Comparison of ENCODE assay signal across 8 mouse cellular contexts in genomic region chr15:31601646-31602374, GRCm38 (mm10). TPM values are rescaled to one million over a fixed set of nuclear protein-coding genes. Genes with fewer than 3 reads are reported as not detected.
A peak's percentile ranks its signal among the peaks of the same experiment; 100 is the strongest.
DNase-seq lines count a peak whose midpoint lies in the region; ATAC-seq and TF ChIP-seq lines count a peak whose summit lies in the region.

Cct5 (minus strand) TSS chr15:31601804.
Fam173b (plus strand) TSS chr15:31601852.

- DNase-seq in G1E (ENCODE audit: low spot score): peak; percentile 94
- DNase-seq in cerebellum, adult 18-20 months: peak; percentile 89 to 98
- DNase-seq in heart, postnatal 36 days: peak; percentile 99 to 100
- DNase-seq in layer of hippocampus, adult 2 months (ENCODE audit: low spot score in 2 of 2): peak; percentile 95 to 99
- peak; percentile 100 for DNase-seq in lung, embryonic 14.5 days
- peak; percentile 99 for DNase-seq in thymus, adult 2 months

- peak within 1 kb of the TSS; percentile 98 for H3K4me2 ChIP-seq in forebrain, embryonic 16.5 days (ENCODE audit: low read length)
- peak within 1 kb of the TSS; percentile 96 for H3K4me2 ChIP-seq in lung, embryonic 14.5 days

- under 1% methylated on average over 63 of the region's 63 CpGs for WGBS in forebrain, embryonic 16.5 days
- under 1% methylated on average over 63 of the region's 63 CpGs for WGBS in lung, embryonic 14.5 days
- under 1% methylated on average over 63 of the region's 63 CpGs for WGBS in olfactory bulb, adult 2 months
- under 1% methylated on average over 63 of the region's 63 CpGs for WGBS in thymus, adult 2 months

- intact Hi-C loops in heart, postnatal 36 days (cut with DNase I): loop anchor here (2.0 to 10.0 kb wide), 2 partner anchors 71 to 377 kb away; partner anchors contain the start of genes Dap and March6

- peaks cover 39% of the 10 kb centered on the region for H3K4me1 ChIP-seq in G1E (ENCODE audit: insufficient read depth, low read depth, low read length)
- H3K4me1 ChIP-seq in forebrain, embryonic 16.5 days (replicated peaks; ENCODE audit: control insufficient read depth, insufficient read depth, low read length): peaks cover 27% of the 10 kb centered on the region
- H3K4me1 ChIP-seq in lung, embryonic 14.5 days (ENCODE audit: insufficient read depth): 0 out of 2 replicates have a peak, but pooled peaks cover 8% of the 10 kb centered on the region
- peaks cover 11% of the 10 kb centered on the region for H3K4me1 ChIP-seq in olfactory bulb, adult 2 months (ENCODE audit: control insufficient read depth, insufficient read depth, low read length)
- peaks cover 12% of the 10 kb centered on the region for H3K4me1 ChIP-seq in thymus, adult 2 months (replicated peaks; ENCODE audit: control insufficient read depth, insufficient read depth, low read length)

- peak; percentile 79 for TF ChIP-seq POLR2A in olfactory bulb, adult 2 months (IDR thresholded peaks at IDR 0.05; ENCODE audit: insufficient read depth, low read depth, low read length)
- TF ChIP-seq POLR2A in thymus, adult 2 months (IDR thresholded peaks at IDR 0.05; ENCODE audit: control insufficient read depth, extremely low read depth, insufficient read depth, low read length, poor library complexity): peak; percentile 64

- peak within 1 kb of the TSS; percentile 95 for H3K27ac ChIP-seq in forebrain, embryonic 16.5 days (ENCODE audit: low read length)
- H3K27ac ChIP-seq in layer of hippocampus, adult 2 months: peak within 1 kb of the TSS; percentile 98
- H3K27ac ChIP-seq in lung, embryonic 14.5 days (ENCODE audit: low read depth): peak within 1 kb of the TSS; percentile 93
- peak within 1 kb of the TSS; percentile 90 for H3K27ac ChIP-seq in olfactory bulb, adult 2 months (ENCODE audit: insufficient read depth, low read depth, low read length)
- H3K27ac ChIP-seq in thymus, adult 2 months (ENCODE audit: control insufficient read depth, insufficient read depth, low read length): peak within 1 kb of the TSS; percentile 57

- no peaks in the 10 kb centered on the region for H3K9me3 ChIP-seq in G1E (replicated peaks)
- H3K9me3 ChIP-seq in forebrain, embryonic 16.5 days (ENCODE audit: control insufficient read depth, low read length): no peaks in the 10 kb centered on the region
- no peaks in the 10 kb centered on the region for H3K9me3 ChIP-seq in lung, embryonic 14.5 days (ENCODE audit: low read depth, low read length)

- H3K36me3 ChIP-seq in G1E (replicated peaks): peaks cover 49% of the 10 kb centered on the region
- peaks cover 3% of the 10 kb centered on the region; the same call in 1 of the 2 replicates for H3K36me3 ChIP-seq in forebrain, embryonic 16.5 days (ENCODE audit: control insufficient read depth, insufficient read depth)
- H3K36me3 ChIP-seq in lung, embryonic 14.5 days (ENCODE audit: insufficient read depth): peaks cover 11% of the 10 kb centered on the region
- no peaks in the 10 kb centered on the region for H3K36me3 ChIP-seq in thymus, adult 2 months (ENCODE audit: control insufficient read depth, insufficient read depth, low read length)

- peak within 1 kb of the TSS; percentile 87 for H3K4me3 ChIP-seq in G1E (ENCODE audit: low read depth, low read length)
- H3K4me3 ChIP-seq in forebrain, embryonic 16.5 days (replicated peaks; ENCODE audit: low read length): peak within 1 kb of the TSS; percentile 86
- peak within 1 kb of the TSS; percentile 73 for H3K4me3 ChIP-seq in layer of hippocampus, adult 2 months
- peak within 1 kb of the TSS; percentile 97 for H3K4me3 ChIP-seq in lung, embryonic 14.5 days (ENCODE audit: low read depth, low read length)
- peak within 1 kb of the TSS; percentile 97 for H3K4me3 ChIP-seq in olfactory bulb, adult 2 months (ENCODE audit: insufficient read depth, low read depth, low read length)
- peak within 1 kb of the TSS; percentile 83 for H3K4me3 ChIP-seq in thymus, adult 2 months (ENCODE audit: control insufficient read depth, insufficient read depth, low read length)

- ATAC-seq in G1E (ENCODE audit: extremely low read depth, insufficient number of reproducible peaks, low FRiP score, poor library complexity, severe bottlenecking): peak; percentile 77
- peak; percentile 88 for ATAC-seq in forebrain, embryonic 16.5 days
- peak; percentile 91 for ATAC-seq in lung, embryonic 14.5 days (ENCODE audit: insufficient read depth)

- H3K9ac ChIP-seq in forebrain, embryonic 16.5 days (replicated peaks; ENCODE audit: low read depth, low read length): peak within 1 kb of the TSS; percentile 91
- H3K9ac ChIP-seq in lung, embryonic 14.5 days: peak within 1 kb of the TSS; percentile 97

- TF ChIP-seq CTCF in G1E (IDR thresholded peaks at IDR 0.05; ENCODE audit: low read depth, low read length): no peak
- TF ChIP-seq CTCF in layer of hippocampus, adult 2 months (conservative IDR thresholded peaks at IDR 0.05): no peak
- no peak for TF ChIP-seq CTCF in lung, embryonic 14.5 days (IDR thresholded peaks at IDR 0.05; ENCODE audit: low read depth)
- TF ChIP-seq CTCF in olfactory bulb, adult 2 months (IDR thresholded peaks at IDR 0.05; ENCODE audit: insufficient read depth, low read depth, low read length): no peak
- peak; percentile 34; the same call in 1 of the 2 replicates for TF ChIP-seq CTCF in thymus, adult 2 months (IDR thresholded peaks at IDR 0.05; ENCODE audit: borderline replicate concordance, control insufficient read depth, extremely low read depth, insufficient read depth, low read length, poor library complexity)

- H3K27me3 ChIP-seq in G1E (ENCODE audit: insufficient read depth, low read length): no peaks in the 10 kb centered on the region
- H3K27me3 ChIP-seq in forebrain, embryonic 16.5 days (replicated peaks; ENCODE audit: control insufficient read depth, insufficient read depth, low read length): no peaks in the 10 kb centered on the region
- no peaks in the 10 kb centered on the region for H3K27me3 ChIP-seq in lung, embryonic 14.5 days (ENCODE audit: insufficient read depth, low read length)
- no peaks in the 10 kb centered on the region for H3K27me3 ChIP-seq in thymus, adult 2 months (ENCODE audit: control insufficient read depth, insufficient read depth, low read length)

RNA-seq across cellular contexts. Expression of gene Cct5, which starts in this region (rescaled TPM):
- total RNA-seq in G1E (2014; fragmentation: Nextera tagmentation): 548 and 555 TPM in 2 replicates
- 481 and 497 TPM in 2 replicates for total RNA-seq in G1E (2017)
- 44.6 and 46.6 TPM in 2 replicates for polyA plus RNA-seq in G1E (2012)
- polyA plus RNA-seq in forebrain, embryonic 16.5 days (2015; fragmentation: Nextera tagmentation; extraction: Ambion mirVana): 538 and 575 TPM in 2 replicates
- total RNA-seq in heart, postnatal 36 days (2021): 100 to 1,000 TPM; 148 to 149 TPM
- 100 to 1,000 TPM; 236 to 247 TPM for total RNA-seq in layer of hippocampus, adult 2 months (2021)
- polyA plus RNA-seq in lung, embryonic 14.5 days (2014; fragmentation: Nextera tagmentation; extraction: Ambion mirVana): 600 and 601 TPM in 2 replicates
- 293 TPM in 1 of 2 replicates, not detected in the other for polyA plus RNA-seq in olfactory bulb, adult 2 months (2012; ENCODE audit: insufficient read depth, insufficient read length, low replicate concordance, missing spikeins)
- polyA plus RNA-seq in thymus, adult 2 months (2012; rRNA removed): 139 and 148 TPM in 2 replicates

RNA-seq across cellular contexts. Expression of gene Fam173b, which starts in this region (rescaled TPM):
- total RNA-seq in G1E (2014; fragmentation: Nextera tagmentation) (6.8 and 12.8 TPM in 2 replicates), G1E (2017) (6.6 and 11.3 TPM in 2 replicates)
- 2.8 and 3.1 TPM in 2 replicates for polyA plus RNA-seq in G1E (2012)
- 9.5 and 10.2 TPM in 2 replicates for polyA plus RNA-seq in forebrain, embryonic 16.5 days (2015; fragmentation: Nextera tagmentation; extraction: Ambion mirVana)
- 10 to 100 TPM; 15.3 to 20.4 TPM for total RNA-seq in heart, postnatal 36 days (2021)
- total RNA-seq in layer of hippocampus, adult 2 months (2021): 10 to 100 TPM; 11.2 to 11.3 TPM
- 13.2 and 15.0 TPM in 2 replicates for polyA plus RNA-seq in lung, embryonic 14.5 days (2014; fragmentation: Nextera tagmentation; extraction: Ambion mirVana)
- not detected in 2 replicates for polyA plus RNA-seq in olfactory bulb, adult 2 months (2012; ENCODE audit: insufficient read depth, insufficient read length, low replicate concordance, missing spikeins)
- 8.2 and 8.4 TPM in 2 replicates for polyA plus RNA-seq in thymus, adult 2 months (2012; rRNA removed)

Comparison
In these comparisons a context has a peak if more than half of its experiments do, and no peak if none do; other contexts are left out.
1. Peak in every context shown above with its lines: DNase-seq, ATAC-seq, H3K4me3 ChIP-seq and H3K27ac ChIP-seq.